Mouse (Mus musculus) G1E (cell line): Measurements from ENCODE around the gene E130208F15Rik. TPM values are rescaled to one million over a fixed set of nuclear protein-coding genes. Genes with fewer than 3 reads are reported as not detected.

Experiments
- ATAC-seq: 2 replicates; pipeline ENCODE4 v1.8.0; 2016; ENCODE audit warnings: mild to moderate bottlenecking; ENCODE audit not compliant: insufficient number of reproducible peaks, poor library complexity, low FRiP score, severe bottlenecking; ENCODE audit errors: extremely low read depth
- DNase-seq: peaks from one replicate; pipeline ENCODE4 v3.0.0; 2012; ENCODE audit warnings: low spot score
- H3K27me3 ChIP-seq: 2 replicates; pipeline ENCODE4 v1.6.1; 2012; ENCODE audit warnings: mild to moderate bottlenecking, low read length, inconsistent platforms; ENCODE audit not compliant: insufficient read depth
- H3K36me3 ChIP-seq: replicated peaks from 2 replicates; pipeline ENCODE3; 2012; ENCODE audit warnings: mild to moderate bottlenecking, inconsistent platforms
- H3K4me1 ChIP-seq: 2 replicates; pipeline ENCODE4 v1.6.1; 2012; ENCODE audit warnings: low read depth, low read length, inconsistent platforms, mixed read lengths; ENCODE audit not compliant: insufficient read depth
- H3K4me3 ChIP-seq: 2 replicates; pipeline ENCODE4 v1.5.1; 2012; ENCODE audit warnings: low read depth, mild to moderate bottlenecking, inconsistent platforms, low read length, moderate library complexity, mixed read lengths
- H3K9me3 ChIP-seq: replicated peaks from 2 replicates; pipeline ENCODE4 v1.6.1; 2012; ENCODE audit warnings: inconsistent platforms
- CTCF ChIP-seq: IDR thresholded peaks from 2 replicates; pipeline ENCODE4 v1.5.1; 2012; ENCODE audit warnings: low read depth, low read length, inconsistent platforms, mixed read lengths
- GATA1 ChIP-seq: IDR thresholded peaks from 2 replicates; pipeline ENCODE4 v1.6.1; 2012; ENCODE audit warnings: borderline replicate concordance, low read length, inconsistent platforms, mixed read lengths
- GATA2 ChIP-seq: IDR thresholded peaks from 2 replicates; pipeline ENCODE4 v1.6.1; 2012; ENCODE audit warnings: low read depth, low read length, inconsistent platforms, borderline replicate concordance
- POLR2AphosphoS5 ChIP-seq: IDR thresholded peaks from 2 replicates; pipeline ENCODE4 v1.6.1; 2012; ENCODE audit warnings: low read depth, low read length, inconsistent platforms; ENCODE audit not compliant: insufficient replicate concordance
- TAL1 ChIP-seq: conservative IDR thresholded peaks from 2 replicates; pipeline ENCODE4 v1.6.1; 2012; ENCODE audit warnings: low read depth, low read length, inconsistent platforms, mixed read lengths
- polyA plus RNA-seq: library from polyadenylated mRNA; stranded (reverse); fragments of >175 nt; gene quantifications from 2 replicates; pipeline ENCODE4 v1.2.3, GENCODE M21; 2012
- total RNA-seq, 2 experiments: library from RNA; stranded (forward) in 1 of 2; stranded (reverse) in 1 of 2; fragments of 200-1000 nt in 1 of 2; fragments of >200 nt in 1 of 2; fragmentation: Nextera tagmentation in 1 of 2; gene quantifications; 2 replicates each; pipeline ENCODE4 v1.2.3; 2014 to 2017

The E130208F15Rik gene
- total and polyA plus RNA-seq, 3 experiments, result 0.49 to 2.3 (median 1.3) TPM

DNA sequence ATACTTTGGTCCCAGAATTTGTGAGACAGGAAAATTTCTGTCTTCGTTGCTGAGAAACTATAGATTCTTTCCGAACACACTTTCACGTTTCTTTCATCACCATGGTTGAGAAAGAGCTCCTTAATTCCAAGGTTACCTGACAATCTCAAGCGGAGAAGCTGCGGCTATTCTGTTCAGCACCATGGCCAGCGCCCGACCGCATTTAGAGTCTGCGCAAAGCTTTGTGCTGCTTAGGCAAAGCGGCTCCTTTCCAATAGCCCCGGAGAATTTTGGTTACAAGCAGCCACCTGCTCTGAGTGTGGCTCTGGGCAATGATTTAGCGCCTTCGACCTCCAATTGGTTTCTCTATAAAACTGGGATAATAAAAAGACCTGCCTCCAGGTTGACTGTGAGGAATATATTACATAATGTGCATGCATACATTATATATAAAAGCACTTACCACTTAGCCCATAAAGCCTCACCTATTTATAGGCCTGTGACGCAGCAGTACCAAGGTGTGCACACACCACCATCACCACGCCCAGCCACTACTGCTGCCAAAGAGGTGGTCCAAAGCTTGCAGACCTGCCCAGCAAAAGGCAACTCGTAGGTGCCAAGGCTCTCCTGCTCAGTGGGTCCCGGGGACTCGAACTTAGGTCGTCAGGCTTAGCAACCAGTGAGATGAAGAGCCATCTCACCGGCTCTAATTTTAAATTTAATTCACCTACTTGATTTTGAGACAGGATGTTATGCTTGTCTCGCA lies 25.3 kb downstream of the E130208F15Rik start:
- Histone ChIP-seq H3K4me3 (no peak overlapping the region), H3K4me1 (peaks cover 2% of the 10 kb centered on the region; the same call in 1 of the 2 replicates), H3K27me3 (peaks cover 21% of the 10 kb centered on the region), H3K36me3 (no peaks in the 10 kb centered on the region), H3K9me3 (no peaks in the 10 kb centered on the region)
- ATAC-seq, result no peak
- TF ChIP-seq POLR2AphosphoS5 (no peak), TAL1 (no peak), GATA1 (no peak), GATA2 (no peak), CTCF (no peak)
- DNase-seq, result no peak

DNA sequence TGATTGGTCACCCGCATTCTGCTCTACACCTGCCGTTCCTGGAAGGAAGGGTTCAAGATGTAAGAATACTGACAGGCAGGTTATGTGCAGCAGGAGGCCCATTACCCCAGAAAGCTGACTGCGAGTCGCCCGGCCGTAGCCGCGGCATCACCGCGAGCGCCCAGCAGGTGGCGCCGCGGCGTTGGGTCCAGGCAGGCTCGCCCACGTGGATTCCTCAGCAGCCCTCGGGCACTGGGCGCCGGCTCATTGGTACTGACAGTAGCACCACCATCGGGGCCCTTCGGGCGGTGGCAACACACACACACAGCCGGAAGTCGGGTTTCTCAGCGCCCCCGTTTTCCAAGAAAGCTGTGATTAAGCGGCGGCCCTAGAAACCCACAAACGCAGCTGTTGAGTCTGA lies 26.3 kb downstream of the E130208F15Rik start:
- Histone ChIP-seq H3K27me3 (peaks cover 23% of the 10 kb centered on the region), H3K4me1 (peaks cover 2% of the 10 kb centered on the region; the same call in 1 of the 2 replicates), H3K9me3 (no peaks in the 10 kb centered on the region), H3K36me3 (no peaks in the 10 kb centered on the region), H3K4me3 (no peak overlapping the region)
- peak; percentile 28 for DNase-seq
- TF ChIP-seq TAL1 (no peak), CTCF (peak; percentile 77), POLR2AphosphoS5 (no peak)
- ATAC-seq, result no peak

DNA sequence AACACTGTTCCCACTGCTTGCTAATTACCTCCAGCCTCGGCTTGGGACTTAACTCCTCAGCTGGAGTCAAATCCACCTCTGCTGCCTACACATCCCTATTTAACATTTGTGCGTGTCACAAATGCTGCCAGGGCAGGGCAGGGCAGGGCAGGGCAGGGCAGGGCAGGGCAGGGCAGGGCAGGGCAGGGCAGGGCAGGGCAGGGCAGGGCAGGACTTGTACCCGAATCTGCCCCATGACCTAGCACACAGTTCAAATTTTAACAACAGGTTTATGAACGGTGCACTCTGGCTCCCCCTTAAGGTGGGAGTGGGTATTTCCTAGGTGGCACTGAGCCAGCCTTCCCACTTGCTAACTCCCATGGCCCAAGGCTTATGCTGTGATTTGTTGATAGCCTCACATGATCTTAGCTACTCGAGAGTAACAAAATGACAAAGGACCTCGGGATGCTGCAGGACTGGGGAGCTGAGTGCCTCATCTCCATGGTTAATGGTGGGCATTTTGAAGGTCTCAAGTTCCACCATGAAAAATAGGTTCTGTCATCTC lies 31.8 kb downstream of the E130208F15Rik start:
- H3K4me3 ChIP-seq, result no peak overlapping the region
- no peaks in the 10 kb centered on the region for H3K36me3 ChIP-seq
- TF ChIP-seq POLR2AphosphoS5, result no peak
- TF ChIP-seq TAL1, result no peak
- no peak for TF ChIP-seq GATA1
- peak; percentile 78 for TF ChIP-seq CTCF
- TF ChIP-seq GATA2, result no peak
- H3K9me3 ChIP-seq, result no peaks in the 10 kb centered on the region
- DNase-seq, result peak; percentile 25
- no peaks in the 10 kb centered on the region for H3K4me1 ChIP-seq
- ATAC-seq, result no peak
- peaks cover 22% of the 10 kb centered on the region for H3K27me3 ChIP-seq

DNA sequence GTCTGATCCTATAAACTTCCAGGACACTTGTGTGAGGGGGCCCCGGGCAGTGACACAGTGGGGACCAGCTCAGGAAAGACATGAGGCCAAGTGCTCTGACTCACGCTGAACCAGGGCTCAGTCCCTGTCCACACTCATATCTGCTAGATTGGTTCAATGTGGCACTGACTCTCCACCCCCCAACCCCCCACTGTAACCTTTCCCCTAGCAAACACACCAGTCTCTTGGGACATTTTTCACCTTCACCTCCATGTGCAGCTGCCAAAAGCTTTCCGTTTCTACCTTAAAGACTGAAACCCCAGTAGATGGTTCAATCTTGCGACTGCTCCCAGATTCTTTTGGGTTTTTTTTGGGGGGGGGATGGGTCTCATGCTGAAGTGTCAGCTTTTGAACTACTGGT lies 32.5 kb downstream of the E130208F15Rik start:
- H3K9me3 ChIP-seq, result no peaks in the 10 kb centered on the region
- no peaks in the 10 kb centered on the region for H3K36me3 ChIP-seq
- no peak overlapping the region for H3K4me3 ChIP-seq
- TF ChIP-seq GATA2 (no peak), TAL1 (no peak), CTCF (no peak), POLR2AphosphoS5 (no peak), GATA1 (no peak)
- ATAC-seq, result no peak
- no peak for DNase-seq
- H3K27me3 ChIP-seq, result peaks cover 18% of the 10 kb centered on the region
- H3K4me1 ChIP-seq, result no peaks in the 10 kb centered on the region

DNA sequence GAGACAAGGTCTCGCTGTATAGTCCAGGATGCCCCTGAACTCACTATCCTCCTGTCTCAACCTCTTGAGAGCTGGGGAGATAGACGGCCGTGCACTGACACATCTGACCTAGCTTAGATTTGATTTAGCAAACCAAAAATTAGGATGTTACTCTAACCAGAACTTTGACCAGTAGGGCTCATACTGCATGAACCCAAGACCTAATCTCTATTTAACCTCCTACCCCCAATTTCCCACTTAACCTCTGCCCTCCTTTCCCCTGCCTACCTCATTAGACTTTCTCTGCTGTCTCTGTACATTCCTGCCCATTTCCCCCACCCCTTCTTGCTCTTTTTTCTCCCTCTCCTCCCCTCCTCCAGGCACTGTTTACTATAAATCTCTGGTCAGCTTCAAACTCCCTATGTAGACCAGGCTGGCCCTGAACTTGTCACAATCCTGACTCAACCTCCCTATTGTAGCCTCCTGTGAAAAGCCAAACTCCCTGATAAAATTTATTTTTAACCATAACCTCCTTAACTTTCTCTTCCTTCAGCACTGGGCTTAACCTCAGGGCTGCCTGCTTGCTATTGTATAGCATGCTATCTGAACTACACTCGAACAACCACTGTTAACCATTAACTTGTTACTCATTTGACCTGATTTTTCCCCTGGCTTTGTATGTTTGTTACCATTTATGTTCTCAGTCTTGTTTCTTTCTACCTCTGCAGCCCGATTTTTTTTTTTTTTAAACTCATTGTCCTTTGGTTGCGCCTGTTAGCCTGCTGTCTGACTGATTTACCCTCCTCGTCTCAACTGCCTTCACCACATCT lies 37.0 kb downstream of the E130208F15Rik start:
- H3K4me1 ChIP-seq, result no peaks in the 10 kb centered on the region
- no peak overlapping the region for H3K4me3 ChIP-seq
- H3K9me3 ChIP-seq, result no peaks in the 10 kb centered on the region
- no peak for ATAC-seq
- peaks cover 12% of the 10 kb centered on the region for H3K27me3 ChIP-seq
- H3K36me3 ChIP-seq, result no peaks in the 10 kb centered on the region
- no peak for DNase-seq
- TF ChIP-seq TAL1 (no peak), GATA1 (no peak), GATA2 (no peak), POLR2AphosphoS5 (no peak), CTCF (no peak)

DNA sequence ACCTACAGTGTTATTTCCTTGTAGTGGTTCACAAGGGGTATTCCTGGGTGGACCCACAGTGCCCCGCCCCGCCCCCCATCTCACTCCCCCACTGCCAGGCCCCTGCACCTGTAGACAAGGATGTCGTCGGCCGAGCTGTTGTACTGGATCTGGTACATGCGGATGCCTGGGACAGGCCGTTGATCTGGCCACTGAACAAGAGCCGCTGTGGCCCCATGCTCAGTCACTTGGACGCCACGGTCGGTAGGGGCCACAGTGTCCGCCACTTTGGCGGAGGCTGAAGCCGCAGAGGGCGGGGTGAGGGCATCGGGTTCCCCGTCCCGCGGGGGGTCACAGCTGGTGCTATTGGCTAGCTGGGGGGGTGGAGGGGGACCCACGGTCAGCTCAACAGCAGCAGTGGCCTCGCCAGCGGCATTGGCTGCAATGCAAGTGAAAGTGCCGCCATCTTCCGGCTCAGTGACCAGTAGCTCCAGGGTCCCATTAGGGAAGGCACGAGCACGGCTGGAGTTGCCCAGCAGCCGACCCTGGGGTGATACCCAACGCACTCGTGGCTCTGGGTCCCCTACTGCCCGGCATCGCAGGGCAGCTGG lies 37.8 kb downstream of the E130208F15Rik start:
- no peak overlapping the region for H3K4me3 ChIP-seq
- H3K27me3 ChIP-seq, result peaks cover 20% of the 10 kb centered on the region
- no peak for TF ChIP-seq GATA1
- no peak for TF ChIP-seq TAL1
- no peak for TF ChIP-seq CTCF
- TF ChIP-seq GATA2, result no peak
- no peak for TF ChIP-seq POLR2AphosphoS5
- H3K36me3 ChIP-seq, result no peaks in the 10 kb centered on the region
- no peaks in the 10 kb centered on the region for H3K4me1 ChIP-seq
- H3K9me3 ChIP-seq, result no peaks in the 10 kb centered on the region
- DNase-seq, result no peak
- no peak for ATAC-seq
